Mouse (Mus musculus) heart, postnatal 0 days (tissue): ENCODE data around the gene Dlg3.

Experiments
- CTCF ChIP-seq: IDR thresholded peaks from 2 replicates; pipeline ENCODE4 v1.5.1; 2016; ENCODE audit warnings: antibody characterized with exemption, control low read depth, low read depth
- EP300 ChIP-seq: IDR thresholded peaks from 2 replicates; pipeline ENCODE4 v1.6.1; 2016; ENCODE audit warnings: antibody characterized with exemption, low read depth

- TF ChIP-seq CTCF (no peak), EP300 (no peak)
Measured at GRCm38 (mm10) chrX:100832806-100833205, 65.3 kb downstream of the Dlg3 start.
